Mouse (Mus musculus) forebrain, embryonic 14.5 days (tissue): ENCODE data around the gene Ints4. TPM values are rescaled to one million over a fixed set of nuclear protein-coding genes. Genes with fewer than 3 reads are reported as not detected.
A peak's percentile ranks its signal among the peaks of the same experiment; 100 is the strongest.

Source experiments
- ATAC-seq: fragments of 200-750 bp; cut with Nextera tagmentation; 2 replicates; pipeline ENCODE4 v1.8.0; 2017; ENCODE audit warnings: mild to moderate bottlenecking, moderate library complexity
- DNase-seq: peaks from one replicate; pipeline ENCODE4 v3.0.0-alpha.2; 2015; ENCODE audit warnings: low spot score
- H3K27ac ChIP-seq: fragments of 300-500 bp; sonication (generic); 2 replicates; pipeline ENCODE4 v1.5.1; 2014; ENCODE audit warnings: low read depth, mild to moderate bottlenecking, control low read depth, low read length, moderate library complexity
- H3K27me3 ChIP-seq: fragments of 300-500 bp; sonication (generic); replicated peaks from 2 replicates; pipeline ENCODE4 v1.6.1; 2014; ENCODE audit warnings: low read length, control low read depth, mixed read lengths; ENCODE audit not compliant: control insufficient read depth, insufficient read depth
- H3K36me3 ChIP-seq: fragments of 300-500 bp; sonication (generic); 2 replicates; pipeline ENCODE4 v1.6.1; 2014; ENCODE audit warnings: low read length, control low read depth; ENCODE audit not compliant: control insufficient read depth, insufficient read depth
- H3K4me1 ChIP-seq: fragments of 300-500 bp; sonication (generic); 2 replicates; pipeline ENCODE4 v1.6.1; 2014; ENCODE audit warnings: antibody characterized with exemption, low read length, control low read depth; ENCODE audit not compliant: control insufficient read depth, insufficient read depth
- H3K4me2 ChIP-seq: fragments of 300-500 bp; sonication (generic); 2 replicates; pipeline ENCODE4 v1.6.1; 2014; ENCODE audit warnings: mild to moderate bottlenecking, control low read depth, low read length
- H3K4me3 ChIP-seq: fragments of 300-500 bp; sonication (generic); 2 replicates; pipeline ENCODE4 v1.5.1; 2014; ENCODE audit warnings: low read depth, low read length, control low read depth
- H3K9ac ChIP-seq: fragments of 300-500 bp; sonication (generic); 2 replicates; pipeline ENCODE4 v1.6.1; 2014; ENCODE audit warnings: mild to moderate bottlenecking, low read length, control low read depth, moderate library complexity
- H3K9me3 ChIP-seq: fragments of 300-500 bp; sonication (generic); replicated peaks from 2 replicates; pipeline ENCODE4 v1.6.1; 2016; ENCODE audit warnings: low read length, control low read depth, mixed read lengths; ENCODE audit not compliant: control insufficient read depth
- WGBS: fragments of 180-500 bp; shearing (Covaris S2); extraction: QIAGEN DNeasy Blood & Tissue Kit; methylation state at CpG from one replicate; pipeline ENCODE4 v1.1.7; 2014; 5-methylcytosine and 5-hydroxymethylcytosine counted together
- polyA plus RNA-seq: library from polyadenylated mRNA; unstranded; fragments of >200 nt; fragmentation: Nextera tagmentation; extraction: Ambion mirVana; gene quantifications from 2 replicates; pipeline ENCODE4 v1.2.1, GENCODE M21; 2014

Ints4 gene
- polyA plus RNA-seq, 1 experiment from 2014 or later = 65.2 TPM

DNA sequence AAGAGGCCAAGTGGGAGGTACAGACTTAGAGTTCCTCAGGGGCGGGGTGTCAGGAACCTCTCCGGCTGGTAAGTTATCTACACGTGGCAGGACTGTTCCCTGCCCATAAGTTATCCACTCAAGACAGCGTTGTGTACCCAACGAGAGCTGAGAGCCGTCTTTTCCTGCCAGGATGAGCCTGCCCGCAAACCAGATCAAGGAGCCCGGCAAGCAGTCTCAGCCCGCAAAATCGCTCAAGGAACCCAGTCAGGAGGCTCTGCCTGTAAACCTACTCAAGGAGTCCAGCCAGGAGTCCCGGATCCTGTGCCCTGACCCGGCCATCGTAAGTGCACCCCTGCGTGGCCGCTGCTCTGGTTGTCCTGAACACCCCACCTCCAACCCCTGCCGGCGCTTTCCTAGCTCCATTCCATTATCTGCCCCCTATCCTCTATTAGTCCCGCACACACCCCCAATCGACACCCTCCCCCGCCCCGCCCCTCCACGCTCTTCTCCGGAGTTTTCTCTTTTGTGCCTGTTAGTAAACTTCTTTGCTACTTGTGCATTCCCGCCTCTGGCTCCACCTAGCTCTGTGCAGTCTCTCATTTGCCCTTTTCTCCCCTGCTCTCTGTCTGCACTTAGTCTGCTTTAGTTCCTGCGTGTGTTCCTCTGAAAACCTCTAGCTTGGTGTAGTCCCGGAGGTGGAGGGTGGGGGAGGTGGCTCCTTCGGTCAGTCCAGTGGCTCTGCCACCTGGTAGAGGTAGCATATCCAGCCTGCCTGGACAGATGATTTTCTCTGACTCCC, 27.4 kb upstream of the Ints4 start:
- no peaks in the 10 kb centered on the region for H3K9me3 ChIP-seq
- H3K9ac ChIP-seq = peak overlapping the region; percentile 58
- peak; percentile 11 for DNase-seq
- no peaks in the 10 kb centered on the region for H3K27me3 ChIP-seq
- ATAC-seq = peak; percentile 62
- 7% methylated on average over 27 of the region's 27 CpGs for WGBS
- peak overlapping the region; percentile 52 for H3K4me2 ChIP-seq
- no peaks in the 10 kb centered on the region for H3K36me3 ChIP-seq
- peak overlapping the region; percentile 25 for H3K4me3 ChIP-seq
- H3K4me1 ChIP-seq = peaks cover 10% of the 10 kb centered on the region
- H3K27ac ChIP-seq = no peak overlapping the region

DNA sequence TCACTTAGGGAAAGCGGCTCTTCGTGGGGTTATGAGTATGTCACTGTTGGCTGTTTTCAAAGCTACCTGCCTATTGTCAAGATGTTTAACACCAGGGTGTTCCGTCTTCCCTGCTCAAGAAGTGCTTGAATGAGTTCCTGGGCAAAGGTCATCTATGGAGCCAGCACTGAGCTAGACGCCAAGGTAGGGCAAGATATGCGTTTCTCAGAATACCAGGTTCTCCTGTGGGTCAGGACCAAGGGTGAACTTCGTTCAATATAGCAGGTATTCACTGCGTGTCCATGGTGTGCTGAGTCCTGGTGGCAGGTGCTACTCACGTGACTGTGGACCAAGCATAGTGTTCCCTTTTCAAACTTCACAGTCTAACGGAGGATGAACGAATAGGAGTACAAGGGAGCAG, 26.0 kb upstream of the Ints4 start:
- Histone ChIP-seq H3K36me3 (no peaks in the 10 kb centered on the region), H3K27ac (no peak overlapping the region), H3K4me3 (no peak overlapping the region), H3K27me3 (no peaks in the 10 kb centered on the region), H3K9ac (no peak overlapping the region), H3K9me3 (no peaks in the 10 kb centered on the region), H3K4me1 (peaks cover 10% of the 10 kb centered on the region), H3K4me2 (no peak overlapping the region)
- ATAC-seq (no peak), DNase-seq (no peak)
- 95% methylated on average over 10 of the region's 10 CpGs for WGBS

DNA sequence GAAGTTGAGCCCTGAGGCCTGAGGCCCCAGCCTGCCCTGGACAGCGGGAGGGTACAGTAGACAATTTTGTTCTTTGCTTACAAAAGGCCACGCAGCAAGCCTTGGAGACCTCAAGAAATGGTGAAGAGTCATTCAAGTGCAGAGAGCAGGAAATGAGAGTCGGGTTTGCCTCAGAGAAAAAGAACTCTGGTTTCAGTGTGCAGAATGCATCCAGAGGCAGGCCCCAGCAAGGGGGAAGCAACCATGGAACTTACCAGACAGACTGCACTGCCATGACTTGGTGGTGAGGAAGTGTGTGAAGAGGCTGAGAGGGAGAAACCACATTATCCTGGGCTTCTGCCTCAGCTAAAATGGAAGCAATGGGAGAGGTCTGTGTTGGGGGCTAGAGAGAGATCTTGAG, 25.2 kb upstream of the Ints4 start:
- WGBS = 86% methylated on average over 3 of the region's 3 CpGs
- no peak for DNase-seq
- Histone ChIP-seq H3K9ac (no peak overlapping the region), H3K4me3 (no peak overlapping the region), H3K36me3 (no peaks in the 10 kb centered on the region), H3K27me3 (no peaks in the 10 kb centered on the region), H3K4me2 (no peak overlapping the region), H3K4me1 (peaks cover 10% of the 10 kb centered on the region), H3K9me3 (no peaks in the 10 kb centered on the region), H3K27ac (no peak overlapping the region)
- no peak for ATAC-seq

DNA sequence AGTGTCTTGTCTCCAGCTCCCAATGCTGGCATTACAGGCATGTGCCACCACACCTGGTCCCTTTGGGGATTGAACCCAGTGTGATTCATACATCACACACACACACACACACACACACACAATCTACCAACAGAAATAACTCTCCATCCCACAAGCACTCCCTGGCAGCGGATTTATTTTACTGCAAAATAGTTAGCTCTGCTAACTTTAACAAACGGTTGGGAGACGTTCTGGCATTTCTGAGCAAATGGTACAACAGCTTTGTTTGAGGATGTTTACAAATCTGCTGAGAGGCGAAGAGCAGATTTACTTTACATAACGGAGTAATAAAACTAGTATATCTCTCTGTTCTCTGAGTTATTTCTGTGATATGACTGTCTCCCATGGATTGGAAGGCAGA, 7.8 kb upstream of the Ints4 start:
- 82% methylated on average over 5 of the region's 5 CpGs for WGBS
- peak; percentile 4 for DNase-seq
- no peaks in the 10 kb centered on the region for H3K9me3 ChIP-seq
- no peak overlapping the region for H3K9ac ChIP-seq
- no peaks in the 10 kb centered on the region for H3K4me1 ChIP-seq
- ATAC-seq = no peak
- H3K36me3 ChIP-seq = no peaks in the 10 kb centered on the region
- H3K4me3 ChIP-seq = no peak overlapping the region
- no peak overlapping the region for H3K4me2 ChIP-seq
- no peak overlapping the region for H3K27ac ChIP-seq
- no peaks in the 10 kb centered on the region for H3K27me3 ChIP-seq

DNA sequence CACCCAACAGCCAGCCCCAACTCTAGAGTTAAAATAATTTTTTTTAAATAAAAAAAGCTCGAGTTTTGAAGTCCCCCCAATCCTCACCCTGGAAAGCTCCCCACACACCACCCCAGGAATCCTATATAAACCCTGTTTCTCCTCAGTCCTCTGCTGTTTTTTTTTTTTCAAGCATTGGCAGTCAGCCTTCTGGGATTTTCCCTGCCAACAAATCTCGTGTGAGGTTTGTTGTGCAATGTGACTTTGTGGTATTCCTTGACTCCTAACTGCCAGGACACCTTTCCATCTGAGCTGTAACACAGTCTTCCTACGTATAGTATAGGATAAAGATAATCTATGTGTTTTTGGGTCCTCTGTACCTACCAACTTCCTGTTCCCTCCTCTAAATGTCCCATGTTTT, 1.4 kb upstream of the Ints4 start:
- no peak for ATAC-seq
- H3K36me3 ChIP-seq = no peaks in the 10 kb centered on the region
- no peak overlapping the region for H3K4me3 ChIP-seq
- H3K4me1 ChIP-seq = peaks cover 12% of the 10 kb centered on the region
- H3K27ac ChIP-seq = no peak overlapping the region
- no peaks in the 10 kb centered on the region for H3K9me3 ChIP-seq
- H3K27me3 ChIP-seq = no peaks in the 10 kb centered on the region
- H3K9ac ChIP-seq = no peak overlapping the region
- DNase-seq = no peak
- WGBS = 58% methylated on average over 3 of the region's 3 CpGs
- H3K4me2 ChIP-seq = no peak overlapping the region

DNA sequence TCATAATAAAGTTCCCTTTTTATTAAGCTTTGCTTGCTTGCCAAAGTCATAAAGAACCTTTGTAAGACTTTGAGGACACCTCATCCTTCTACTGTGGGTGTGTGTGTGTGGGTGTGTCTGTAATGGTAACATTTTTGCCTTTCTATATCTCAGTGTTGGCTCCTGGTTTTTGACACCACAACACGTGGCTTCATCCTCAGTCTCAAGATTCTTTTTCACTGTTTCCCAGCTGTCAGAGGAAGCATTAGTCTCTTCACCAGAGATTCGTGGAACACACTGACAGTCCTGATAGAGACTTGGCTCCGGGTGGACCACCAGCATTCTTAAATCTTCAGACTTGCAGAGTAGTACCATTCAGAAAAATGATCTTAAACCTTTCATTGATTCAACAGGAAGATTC, 466 bp upstream of the Ints4 start:
- Histone ChIP-seq H3K9me3 (no peaks in the 10 kb centered on the region), H3K27me3 (no peaks in the 10 kb centered on the region), H3K9ac (no peak overlapping the region), H3K4me1 (peaks cover 12% of the 10 kb centered on the region), H3K4me3 (peak overlapping the region; percentile 65; the same call in 1 of the 2 replicates), H3K36me3 (peaks cover 8% of the 10 kb centered on the region), H3K27ac (no peak overlapping the region), H3K4me2 (peak overlapping the region; percentile 44)
- DNase-seq = no peak
- peak; percentile 21; the same call in 1 of the 2 replicates for ATAC-seq
- 22% methylated on average over 3 of the region's 3 CpGs for WGBS

DNA sequence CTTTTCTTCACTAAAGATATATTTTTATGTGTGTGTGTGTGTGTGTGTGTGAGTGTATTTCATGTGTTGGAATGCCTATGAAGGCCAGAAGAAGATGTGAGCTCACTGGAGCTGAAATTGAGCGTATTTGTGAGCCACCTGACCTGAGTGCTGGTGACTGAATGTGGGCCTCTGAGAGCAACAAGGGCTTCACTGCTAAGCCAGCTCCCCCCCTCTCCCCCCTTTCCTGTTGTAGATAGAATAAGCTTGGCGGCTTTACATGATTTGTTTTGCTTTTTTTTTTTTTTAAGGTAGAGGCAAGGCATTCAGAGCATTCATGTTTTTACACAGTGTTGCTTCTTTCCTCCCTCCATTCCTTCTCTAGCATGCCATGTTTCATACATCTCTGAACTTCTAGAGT, 2.6 kb downstream of the Ints4 start:
- no peak overlapping the region for H3K4me2 ChIP-seq
- no peak overlapping the region for H3K4me3 ChIP-seq
- no peaks in the 10 kb centered on the region for H3K27me3 ChIP-seq
- DNase-seq (no peak), ATAC-seq (no peak)
- no peaks in the 10 kb centered on the region for H3K9me3 ChIP-seq
- no peak overlapping the region for H3K27ac ChIP-seq
- no peak overlapping the region for H3K9ac ChIP-seq
- peaks cover 38% of the 10 kb centered on the region for H3K36me3 ChIP-seq
- WGBS = 93% methylated on average over 2 of the region's 2 CpGs
- peaks cover 12% of the 10 kb centered on the region for H3K4me1 ChIP-seq

DNA sequence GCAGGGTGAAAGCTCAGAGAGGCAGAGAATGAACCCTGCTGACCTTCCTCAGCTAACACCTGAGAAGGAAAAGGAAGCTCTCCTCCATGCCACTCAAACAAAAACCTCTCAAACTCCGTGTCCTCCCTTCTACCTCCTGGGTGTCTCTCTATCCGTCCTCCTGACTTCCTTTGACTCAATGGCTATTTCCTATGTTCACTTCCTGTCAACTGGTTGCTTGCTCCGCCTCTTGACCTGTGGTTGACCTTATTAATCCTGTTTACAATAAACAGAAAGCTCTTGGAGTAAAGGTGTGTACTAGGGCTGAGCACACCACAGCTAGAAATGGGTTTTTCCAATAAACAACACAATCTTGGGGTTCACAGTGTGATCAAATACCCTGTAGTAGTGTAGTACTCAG, 10.4 kb downstream of the Ints4 start:
- Histone ChIP-seq H3K36me3 (peaks cover 69% of the 10 kb centered on the region), H3K9ac (no peak overlapping the region), H3K27ac (no peak overlapping the region), H3K4me2 (no peak overlapping the region), H3K4me1 (no peaks in the 10 kb centered on the region), H3K9me3 (no peaks in the 10 kb centered on the region), H3K27me3 (no peaks in the 10 kb centered on the region), H3K4me3 (no peak overlapping the region)
- DNase-seq (no peak), ATAC-seq (no peak)
- 64% methylated on average over 3 of the region's 3 CpGs for WGBS

DNA sequence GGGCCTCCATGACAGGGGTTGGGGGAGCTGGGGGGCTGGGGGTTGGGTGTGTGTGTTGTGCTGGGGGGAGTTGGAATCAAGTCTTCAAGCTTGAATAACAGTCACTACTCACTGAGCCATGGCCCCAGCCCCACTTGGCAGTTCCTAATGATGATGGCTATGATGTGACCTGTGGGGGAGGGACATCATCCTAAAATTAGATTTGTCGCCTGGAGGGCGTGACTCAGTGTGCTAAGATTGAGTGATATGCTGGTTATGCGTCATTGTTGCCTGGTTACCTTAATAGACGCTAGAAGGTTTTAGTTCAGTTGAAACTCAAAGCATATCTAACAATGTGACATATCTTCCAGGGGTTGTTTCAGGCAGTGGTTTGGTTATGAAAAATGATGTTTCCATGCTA, 11.7 kb downstream of the Ints4 start:
- Histone ChIP-seq H3K27ac (no peak overlapping the region), H3K9me3 (no peaks in the 10 kb centered on the region), H3K4me2 (no peak overlapping the region), H3K36me3 (peaks cover 56% of the 10 kb centered on the region), H3K4me1 (no peaks in the 10 kb centered on the region), H3K27me3 (no peaks in the 10 kb centered on the region), H3K9ac (no peak overlapping the region), H3K4me3 (no peak overlapping the region)
- 95% methylated on average over 4 of the region's 4 CpGs for WGBS
- ATAC-seq (no peak), DNase-seq (no peak)
